Mouse (Mus musculus): ENCODE measurements around the gene Tmem117.

DNA sequence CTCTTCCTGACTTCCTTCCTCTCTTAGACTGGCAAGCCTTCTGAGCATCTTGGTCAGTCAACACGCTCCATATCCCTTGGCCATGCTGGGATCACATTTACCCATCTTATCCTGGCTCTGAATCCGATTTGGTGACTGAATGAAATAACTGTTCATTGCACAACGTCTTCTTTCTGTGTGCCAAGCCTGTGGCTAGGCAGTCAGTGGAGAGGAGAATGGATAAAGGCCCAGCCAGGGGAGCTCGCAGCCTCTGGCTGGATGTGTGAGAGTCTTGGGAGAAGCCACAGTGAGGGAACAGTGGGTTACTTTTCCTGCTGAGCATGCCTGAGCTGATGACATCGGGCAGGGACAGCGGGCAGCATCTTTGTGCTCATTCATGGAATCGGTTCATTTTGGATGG, 55.2 kb downstream of the Tmem117 start:
- TF ChIP-seq POLR2A (IDR thresholded peaks at IDR 0.05; ENCODE audit: borderline replicate concordance, extremely low read depth, low read depth, low read length): no peak
- no peak for TF ChIP-seq CTCF (IDR thresholded peaks at IDR 0.05; ENCODE audit: insufficient read depth, low read length)
